Mouse (Mus musculus) adrenal gland, adult 18-20 months (tissue): Measurements from ENCODE around the gene Myocos. TPM values are rescaled to one million over a fixed set of nuclear protein-coding genes. Genes with fewer than 3 reads are reported as not detected.

Experiments
- DNase-seq, 2 experiments: peaks; one replicate each; pipeline ENCODE4 v3.0.0; 2021 to 2022; ENCODE audit warnings: low spot score in 2 of 2
- microRNA-seq, 2 experiments: library from miRNA; unstranded; fragments of <30 nt; microRNA quantifications; one replicate each; pipeline ENCODE4 v1.2.0; 2021; ENCODE audit warnings: borderline number of aligned reads in 2 of 2
- total RNA-seq, 2 experiments: library from RNA; stranded (reverse); gene quantifications; 1 replicate in 1 of 2; 2 replicates in 1 of 2; pipeline ENCODE4 v1.2.3; 2021

Myocos gene
- total RNA-seq, 2 experiments from 2014 or later: not detected

GRCm38 (mm10) chr1:162620487-162620886 is 37.5 kb downstream of the Myocos start:
- DNase-seq: no peak

DNA sequence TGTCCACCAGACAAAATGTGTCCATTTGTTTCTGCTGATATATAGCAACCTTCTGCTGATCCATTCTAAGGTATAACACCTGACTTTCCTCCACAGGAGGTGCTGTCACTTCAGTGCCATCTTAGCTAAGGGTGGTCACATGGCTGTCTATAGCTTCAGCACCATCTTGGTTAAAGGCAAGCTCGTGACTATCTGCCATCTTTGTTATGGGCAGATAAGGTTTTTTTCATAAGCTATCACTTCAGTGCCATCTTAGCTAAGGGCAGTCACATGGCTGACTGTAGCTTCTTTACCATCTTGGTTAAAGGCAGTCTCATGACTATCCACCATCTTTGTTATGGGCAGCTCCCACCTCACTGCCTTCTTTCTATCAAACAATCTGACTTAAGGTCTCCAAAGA is 42.5 kb downstream of the Myocos start:
- DNase-seq: no peak

DNA sequence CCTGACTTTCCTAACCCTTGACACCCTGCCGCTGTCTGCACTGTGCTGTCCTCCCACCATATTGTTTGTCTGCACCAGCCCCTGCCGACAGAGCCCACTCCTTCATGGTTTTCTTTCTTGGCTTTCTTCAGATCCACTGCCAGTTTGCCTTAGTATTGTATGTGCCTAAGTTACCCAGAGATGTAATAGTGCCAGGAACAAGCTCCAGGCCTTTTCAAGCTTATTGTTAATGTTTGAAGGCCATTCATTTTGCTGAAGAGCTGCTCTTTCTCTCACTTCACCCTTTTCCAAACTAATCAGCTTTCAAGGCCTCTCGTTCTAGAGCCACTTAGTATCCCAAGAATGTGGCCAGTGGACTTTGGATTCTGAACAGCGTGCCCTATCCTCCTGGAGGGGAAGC is 46.8 kb downstream of the Myocos start:
- no peak for DNase-seq

DNA sequence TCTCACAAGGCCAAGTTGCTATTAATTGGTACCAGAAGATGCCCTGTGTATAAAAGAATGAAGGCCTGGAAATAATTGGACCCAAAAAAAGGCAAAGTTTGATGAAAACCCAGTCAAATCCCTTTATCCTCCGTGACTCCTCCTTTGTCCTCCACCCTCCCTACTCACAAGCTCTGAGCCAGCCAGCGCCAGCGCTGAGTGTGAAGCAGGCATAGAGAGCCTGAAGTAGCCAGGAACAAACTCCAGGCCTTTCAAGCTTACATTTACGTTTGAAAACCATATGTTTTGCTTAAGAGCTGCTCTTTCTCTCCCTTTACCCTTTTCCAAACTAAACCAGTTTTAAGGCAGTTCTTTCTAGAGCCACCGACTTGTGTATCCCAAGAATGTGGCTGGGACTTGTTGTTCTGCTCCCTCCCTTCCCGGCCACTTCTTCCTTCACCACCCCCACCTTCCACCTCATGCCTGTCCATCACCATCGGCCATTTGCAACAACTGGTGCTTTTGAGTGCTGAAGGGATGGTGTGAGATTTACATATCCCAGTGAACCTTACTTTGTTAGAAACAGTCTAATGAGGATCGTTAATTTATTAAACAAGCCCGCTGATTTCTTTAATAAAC is 48.3 kb downstream of the Myocos start:
- no peak for DNase-seq

GRCm38 (mm10) chr1:162608127-162608526 is 49.9 kb downstream of the Myocos start:
- DNase-seq: no peak

GRCm38 (mm10) chr1:162601288-162601687 is 56.7 kb downstream of the Myocos start:
- DNase-seq: no peak

- DNase-seq: no peak
These were observed 58.4 kb downstream of the Myocos start for GRCm38 (mm10) chr1:162599617-162600016.

DNA sequence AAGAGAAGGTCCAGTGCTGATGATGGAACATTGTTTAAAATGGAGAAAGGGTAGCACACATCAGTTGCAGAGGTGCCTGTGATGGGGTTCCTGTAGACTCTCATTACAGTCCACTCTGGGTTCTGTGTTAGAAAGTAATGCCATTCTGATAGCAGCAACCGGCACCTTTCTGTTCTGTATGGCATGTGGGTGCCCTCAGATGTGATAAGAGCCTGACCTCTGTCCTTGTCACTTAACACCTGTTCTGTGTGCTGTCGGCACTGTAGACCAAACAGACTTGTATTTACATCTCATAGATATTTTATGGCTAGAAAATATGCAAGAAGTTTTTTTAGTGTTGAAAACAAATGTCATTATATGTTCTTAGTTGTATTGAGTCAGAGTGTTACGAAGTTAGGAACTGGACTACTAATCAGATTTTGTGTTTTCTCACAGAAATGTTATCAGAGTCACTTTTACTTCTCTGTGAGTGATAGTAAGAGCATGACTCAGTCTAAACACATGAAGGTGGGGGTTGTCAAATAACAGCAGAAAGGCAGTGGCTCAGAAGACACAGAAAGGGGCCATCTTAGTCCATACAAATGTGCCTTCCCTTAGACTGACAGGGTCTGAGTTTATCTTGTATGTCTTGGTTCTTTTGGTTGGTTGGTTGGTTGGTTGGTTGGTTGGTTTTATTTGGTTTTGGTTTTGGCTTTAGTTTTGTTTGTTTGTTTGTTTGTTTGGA is 60.5 kb downstream of the Myocos start:
- no peak for DNase-seq

Small RNAs within 50 kb of the gene (microRNA-seq; reads per million reads assigned to microRNA genes)
- 0 to 0.47 reads per million in 2 experiments for gene Gm27616

Other genes with a start within 250 kb of the Myocos start
- gene Dnm3, start 180.2 kb downstream of the Myocos start, total RNA-seq: 10 to 100 TPM in 1 of 2 experiments, 1 to 10 TPM in 1; 8.6 to 15.4 TPM
- 10 to 100 TPM; 18.5 to 21.4 TPM for gene Mettl13, start 109.7 kb downstream of the Myocos start, total RNA-seq
- gene Vamp4, start 87.7 kb downstream of the Myocos start, total RNA-seq: 10 to 100 TPM; 38.4 to 40.7 TPM
- 1 to 10 TPM; 2.8 to 3.3 TPM for gene Myoc, start 19.1 kb downstream of the Myocos start, total RNA-seq
- 100 to 1,000 TPM; 117 to 194 TPM for gene Prrc2c, start 82.3 kb upstream of the Myocos start, total RNA-seq
- gene Fmo4, start 155.8 kb upstream of the Myocos start, total RNA-seq: 1 to 10 TPM; 1.9 to 2.3 TPM
- gene Fmo1, start 208.4 kb upstream of the Myocos start, total RNA-seq: 100 to 1,000 TPM; 283 to 539 TPM
- 10 to 100 TPM; 63.6 to 67.0 TPM for gene Fmo2, start 240.5 kb upstream of the Myocos start, total RNA-seq